Mouse (Mus musculus) right cerebral cortex, adult 18-20 months (tissue): Measurements from ENCODE around the gene Bcl6.
A peak's percentile ranks its signal among the peaks of the same experiment; 100 is the strongest.

Source experiments
- DNase-seq: peaks from one replicate; pipeline ENCODE4 v3.0.0; 2022; ENCODE audit warnings: mixed read lengths

Bcl6 gene

DNA sequence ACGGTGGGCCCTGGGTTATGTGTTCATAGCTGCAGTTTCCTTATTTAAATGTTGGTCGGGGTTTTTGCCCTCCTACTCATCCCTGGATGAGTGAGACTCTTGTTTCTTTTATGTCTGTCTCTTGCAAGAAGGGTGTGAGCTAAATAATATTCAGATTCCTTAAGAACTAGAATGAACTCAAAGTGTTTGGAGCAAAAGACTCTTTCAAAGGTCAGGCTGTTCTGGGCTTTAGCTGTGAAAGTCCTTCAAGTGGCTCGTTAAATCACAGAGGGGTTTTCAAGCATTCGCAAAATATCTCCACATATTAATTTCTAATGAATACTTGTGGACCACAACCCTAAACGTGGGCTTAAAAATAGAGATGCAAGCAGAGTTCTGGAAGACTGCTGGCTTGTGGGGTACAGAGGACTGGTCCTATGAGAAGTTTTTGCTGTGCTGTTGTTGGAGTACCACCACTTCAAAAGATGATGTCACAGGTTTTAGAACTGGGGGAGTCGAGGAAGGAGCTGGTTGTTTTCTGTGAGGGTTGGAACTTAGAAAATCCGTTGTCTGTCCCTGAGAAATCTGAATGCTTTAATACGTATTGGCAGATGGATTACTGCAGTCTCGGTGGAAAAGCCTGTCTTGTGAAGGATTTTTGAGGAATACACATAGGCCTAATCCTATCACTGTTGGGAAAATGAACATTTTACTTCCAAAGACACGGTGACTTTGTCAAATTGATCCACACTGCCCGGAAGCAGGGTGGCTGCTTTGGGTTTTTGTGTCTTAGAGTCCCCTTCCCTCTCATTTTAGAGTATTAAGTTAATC, 1.7 kb upstream of the Bcl6 start:
- DNase-seq: no peak

DNA sequence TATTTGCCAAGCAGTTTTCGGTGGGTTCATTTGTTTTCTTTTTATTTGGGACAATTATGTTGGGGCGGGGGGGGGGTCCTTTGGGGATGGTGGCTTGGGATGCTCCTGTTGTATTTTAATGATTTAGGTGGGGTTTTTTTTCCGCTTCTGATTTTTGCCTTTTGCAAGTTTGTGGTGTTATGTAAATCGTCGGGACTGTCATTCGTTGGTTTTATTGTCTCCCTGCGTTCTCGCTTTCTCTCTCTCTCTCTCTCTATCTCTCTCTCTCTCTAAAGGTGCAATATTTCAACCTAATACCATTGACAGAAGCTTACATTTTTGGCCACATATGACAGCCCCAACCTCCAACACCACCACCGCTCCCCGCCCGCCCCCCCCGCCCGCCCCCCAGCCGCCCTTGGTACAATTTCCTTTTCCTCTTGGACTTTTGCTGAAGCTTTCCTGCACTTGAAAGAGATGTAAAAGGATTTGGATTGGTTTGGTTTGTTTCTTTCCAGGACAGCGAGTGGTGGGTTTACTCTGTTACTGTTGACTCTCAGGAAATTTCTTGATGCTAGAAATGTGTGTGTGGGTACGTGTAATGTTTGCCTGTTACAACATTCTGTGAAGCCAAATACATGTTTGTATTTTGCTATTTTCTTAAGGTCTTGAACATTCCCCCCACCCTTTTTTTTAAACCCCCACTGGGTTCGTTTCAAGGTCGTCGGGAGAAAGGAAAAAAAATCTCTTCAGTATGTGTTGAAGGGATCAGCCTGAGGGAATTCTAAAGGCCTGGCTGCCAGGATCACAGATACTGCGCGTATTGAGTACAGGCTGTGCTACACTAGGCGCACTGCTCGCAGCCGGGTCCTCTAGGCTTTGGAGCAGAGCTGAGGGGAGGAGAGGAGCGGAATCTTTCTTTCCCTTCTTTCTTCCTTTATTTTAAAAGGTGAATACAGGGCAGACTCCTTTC, 833 bp upstream of the Bcl6 start:
- DNase-seq: no peak

DNA sequence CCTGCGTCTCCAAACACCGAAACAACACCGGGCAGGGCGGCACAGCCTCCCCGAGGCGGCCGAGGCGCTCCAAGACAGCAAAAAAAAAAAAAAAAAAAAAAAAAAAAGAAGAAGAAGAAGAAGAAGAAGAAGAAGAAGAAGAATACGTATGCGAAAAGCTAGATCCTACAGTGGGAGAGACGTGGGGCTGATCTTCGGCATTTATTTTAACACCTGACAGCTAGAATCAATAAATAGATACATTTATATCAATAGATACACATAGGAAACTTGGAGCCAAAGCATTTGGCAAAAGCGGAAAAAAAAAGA, 541 bp downstream of the Bcl6 start:
- DNase-seq: no peak

DNA sequence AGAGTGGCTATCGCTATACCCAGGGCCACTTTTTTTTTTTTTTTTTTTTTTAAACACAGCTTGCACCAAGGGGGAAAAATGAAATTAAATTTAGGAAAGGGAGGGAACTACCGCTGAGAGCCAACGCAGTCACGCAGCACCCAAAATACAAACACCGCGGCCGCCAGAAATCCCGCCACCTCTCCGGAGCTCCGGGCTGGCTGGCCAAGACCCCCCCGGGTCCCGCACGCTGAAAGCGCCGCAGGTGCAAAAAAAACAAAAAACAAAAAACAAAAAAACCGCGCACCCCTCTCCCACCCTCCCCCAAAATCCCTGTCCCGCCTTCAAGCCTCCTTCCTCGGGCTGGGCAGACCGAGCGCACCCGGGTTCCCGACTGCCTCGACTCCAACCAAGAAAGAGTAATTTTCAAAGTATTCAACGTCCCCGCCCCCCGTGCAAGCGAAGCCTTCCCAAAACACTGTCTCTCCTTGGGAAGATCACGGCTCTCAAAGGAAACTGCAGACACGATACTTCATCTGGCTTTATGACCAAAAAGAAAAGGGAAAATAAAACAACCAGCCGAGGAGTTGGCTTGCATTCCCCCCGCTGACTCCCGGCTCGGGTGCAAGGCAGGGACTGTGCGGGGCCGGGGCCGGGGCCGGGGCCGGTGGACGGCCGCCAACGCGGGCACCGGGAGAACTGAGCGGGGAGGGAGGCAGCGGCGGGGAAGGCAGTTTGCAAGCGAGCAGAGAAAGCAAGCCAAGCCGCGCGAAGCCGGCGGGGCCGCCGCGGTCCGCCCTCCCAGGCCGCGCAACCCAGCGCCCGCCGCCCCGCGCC, 1.1 kb downstream of the Bcl6 start:
- no peak for DNase-seq

DNA sequence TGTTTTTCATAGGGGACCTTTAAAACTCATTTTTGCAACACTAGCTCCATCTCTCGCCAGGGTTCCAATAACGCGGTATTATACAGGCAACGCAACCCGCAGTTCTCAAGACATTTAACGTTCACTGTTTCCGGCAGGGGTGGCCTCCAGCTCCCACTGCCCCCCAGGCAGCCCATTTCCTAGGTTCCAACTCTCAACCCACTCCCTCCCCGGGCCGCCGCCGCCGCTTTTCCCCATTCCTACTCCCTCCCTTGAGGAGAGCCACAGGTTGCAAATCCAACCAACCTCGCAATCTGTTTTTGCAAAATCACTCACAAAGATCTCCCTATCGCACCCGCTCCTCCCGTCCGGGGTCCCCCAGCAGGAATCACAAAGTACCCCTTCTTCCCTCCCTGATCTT, 1.8 kb downstream of the Bcl6 start:
- no peak for DNase-seq

DNA sequence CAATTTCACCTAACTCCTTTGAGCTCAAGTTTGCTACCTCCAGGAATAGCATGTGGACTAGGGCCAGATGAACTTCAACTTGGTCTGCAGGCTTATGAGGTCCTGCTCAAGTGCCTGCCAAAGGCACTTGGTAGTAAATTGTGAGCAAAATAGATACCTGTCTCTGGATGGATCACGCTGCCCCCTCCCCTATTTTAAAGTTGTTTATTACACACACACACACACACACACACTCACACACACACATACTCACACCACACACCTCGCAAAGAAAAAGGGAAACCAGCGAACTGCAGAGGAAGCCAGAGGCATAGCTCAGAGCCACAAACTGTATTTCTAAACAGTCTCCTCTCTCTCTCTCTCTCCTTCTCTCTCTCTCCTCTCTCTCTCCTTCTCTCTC, 2.5 kb downstream of the Bcl6 start:
- DNase-seq: no peak

DNA sequence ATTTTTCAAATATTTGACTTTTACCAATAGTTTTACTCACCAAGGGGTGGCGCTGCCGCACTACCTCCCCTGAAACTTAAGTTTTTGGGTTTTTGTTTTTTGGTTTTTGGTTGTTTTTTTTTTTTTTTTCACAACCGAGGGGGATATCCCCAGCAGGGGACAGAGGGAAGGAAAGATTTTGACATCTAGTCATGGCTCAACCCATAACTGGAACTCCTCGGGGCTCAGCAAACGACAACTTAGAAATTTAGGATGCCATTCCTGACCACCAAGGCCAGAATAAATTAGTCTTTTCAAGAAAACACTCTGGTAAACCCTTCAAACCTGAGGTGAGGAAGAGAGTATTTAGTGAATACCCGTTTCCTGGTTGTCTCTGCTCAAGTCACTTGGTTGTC, 3.2 kb downstream of the Bcl6 start:
- DNase-seq: no peak

DNA sequence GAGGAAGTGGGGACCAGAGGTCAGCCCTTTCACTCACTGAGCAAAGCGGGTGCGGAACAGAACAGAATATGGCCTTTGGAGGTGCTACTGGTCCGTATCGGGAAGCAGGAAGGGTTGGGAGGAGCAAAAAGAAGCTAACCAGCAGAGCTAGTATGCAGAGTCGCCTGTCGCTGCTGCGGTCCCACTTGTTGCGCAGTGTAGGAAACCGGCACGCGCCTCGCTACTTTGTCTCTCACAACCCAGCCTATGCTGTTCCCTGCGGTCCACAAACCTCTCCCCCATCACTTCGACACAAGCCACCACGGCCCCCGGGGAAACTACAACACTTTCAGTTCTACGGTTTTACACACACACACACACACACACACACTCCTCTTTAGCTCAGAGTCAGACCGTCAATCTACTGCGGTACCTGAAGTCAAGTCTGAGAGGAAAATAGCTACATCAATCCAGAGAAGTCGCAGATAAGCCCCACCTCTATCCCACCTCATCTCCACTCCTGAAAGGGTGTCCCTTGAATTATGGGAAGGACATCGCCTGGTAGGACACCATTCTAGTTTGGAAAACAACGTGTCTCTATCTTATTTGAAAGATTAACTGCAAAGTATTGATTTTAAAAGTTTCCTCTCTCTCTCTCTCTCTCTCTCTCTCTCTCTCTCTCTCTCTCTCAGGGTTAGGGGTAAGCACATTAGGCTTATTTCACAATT, 3.7 kb downstream of the Bcl6 start:
- DNase-seq: no peak

DNA sequence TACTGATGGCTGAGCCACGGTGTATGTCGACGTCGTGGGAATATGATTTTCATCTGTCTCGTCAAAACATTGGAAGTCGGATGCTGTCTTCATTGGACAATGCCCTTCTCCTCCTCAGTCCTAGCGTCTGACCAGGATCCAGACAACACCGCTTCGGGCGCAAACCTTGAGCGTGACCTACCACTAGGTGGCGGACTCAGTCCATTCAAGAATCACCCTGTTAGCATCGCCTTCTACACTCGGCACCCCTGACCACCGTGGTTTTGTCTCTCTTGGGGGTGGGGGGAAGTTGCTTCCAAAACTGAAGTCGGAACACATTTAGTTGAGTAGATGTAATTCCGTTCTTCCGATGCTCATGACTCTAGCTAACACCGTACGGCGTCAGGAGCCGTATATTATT, 4.5 kb downstream of the Bcl6 start:
- peak; percentile 86 for DNase-seq

DNA sequence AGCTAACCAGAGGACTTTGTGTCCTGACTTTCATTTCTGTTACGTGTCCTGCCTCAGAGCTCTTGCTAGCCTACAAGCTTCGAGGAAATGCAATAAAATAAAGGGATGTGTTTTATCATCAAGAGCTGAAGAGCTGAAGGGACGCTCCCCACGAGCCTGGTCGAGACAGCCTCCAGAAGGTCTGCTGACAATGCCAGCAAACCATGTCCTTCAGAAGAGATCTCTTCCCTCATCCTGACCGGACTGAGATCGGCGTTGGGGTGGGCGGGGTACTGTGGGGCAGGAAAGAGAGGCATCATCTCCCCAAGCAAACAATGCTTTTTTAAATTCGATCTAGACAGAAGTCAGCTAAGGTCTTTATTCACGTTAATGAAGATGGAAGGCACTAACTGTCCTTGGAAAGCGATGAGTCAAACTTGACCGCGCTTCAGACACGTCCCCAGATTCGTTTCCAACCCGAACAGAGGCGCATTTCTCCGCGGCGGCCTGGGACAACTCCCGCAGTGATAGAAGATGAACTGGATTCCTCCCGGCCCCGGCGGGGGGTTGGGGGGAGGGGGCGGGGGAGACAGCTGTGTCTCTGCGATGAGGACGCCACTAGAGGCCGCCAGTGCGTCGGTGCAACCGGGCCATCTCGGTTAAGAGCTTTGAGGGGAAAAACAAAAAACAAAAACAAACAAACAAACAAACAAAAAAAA, 5.6 kb downstream of the Bcl6 start:
- DNase-seq: peak; percentile 73

DNA sequence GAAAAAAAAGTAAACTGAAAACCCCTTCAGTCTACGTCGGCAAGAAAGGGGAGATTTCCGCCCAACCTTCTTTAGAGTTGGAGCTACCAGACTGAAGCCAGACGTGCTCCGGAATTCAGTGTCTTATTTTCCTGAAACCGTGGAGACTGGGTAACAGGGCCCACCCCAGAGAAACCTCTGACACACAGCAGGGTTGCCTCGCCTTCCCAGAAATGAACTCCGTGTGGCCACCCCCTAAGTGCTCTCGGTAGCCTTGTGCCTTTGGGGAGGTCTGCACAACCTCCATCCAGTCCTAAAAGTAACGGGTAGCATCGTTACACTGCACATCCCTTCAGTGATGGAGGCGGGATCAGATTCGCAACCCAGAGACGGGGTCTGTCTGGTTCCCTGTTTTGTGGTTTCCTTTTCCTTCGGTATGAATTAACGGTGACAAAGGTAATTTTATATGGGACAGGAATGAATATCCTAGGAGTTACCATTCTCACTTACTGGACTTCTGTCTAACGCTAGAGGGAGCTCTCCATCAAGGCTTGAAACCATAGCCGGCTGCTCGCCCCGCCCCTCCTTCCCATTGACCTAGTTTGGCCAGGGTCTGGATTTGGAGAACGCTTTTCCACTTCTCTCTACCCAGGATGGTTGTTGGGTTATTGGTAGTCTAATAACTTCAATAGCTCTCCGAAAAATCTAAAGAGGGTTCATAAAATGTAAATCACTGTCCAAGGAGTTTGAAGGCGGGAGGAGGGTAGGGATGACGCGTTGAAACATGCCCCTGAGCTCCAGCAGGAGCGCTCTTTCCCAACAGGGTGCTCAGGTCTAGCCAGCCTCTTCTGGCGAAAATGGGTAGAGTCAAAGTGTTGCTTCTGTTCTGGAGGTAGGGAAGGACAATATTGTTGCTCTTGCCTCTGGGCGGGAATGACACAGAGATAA, 6.5 kb downstream of the Bcl6 start:
- DNase-seq: peak; percentile 84

DNA sequence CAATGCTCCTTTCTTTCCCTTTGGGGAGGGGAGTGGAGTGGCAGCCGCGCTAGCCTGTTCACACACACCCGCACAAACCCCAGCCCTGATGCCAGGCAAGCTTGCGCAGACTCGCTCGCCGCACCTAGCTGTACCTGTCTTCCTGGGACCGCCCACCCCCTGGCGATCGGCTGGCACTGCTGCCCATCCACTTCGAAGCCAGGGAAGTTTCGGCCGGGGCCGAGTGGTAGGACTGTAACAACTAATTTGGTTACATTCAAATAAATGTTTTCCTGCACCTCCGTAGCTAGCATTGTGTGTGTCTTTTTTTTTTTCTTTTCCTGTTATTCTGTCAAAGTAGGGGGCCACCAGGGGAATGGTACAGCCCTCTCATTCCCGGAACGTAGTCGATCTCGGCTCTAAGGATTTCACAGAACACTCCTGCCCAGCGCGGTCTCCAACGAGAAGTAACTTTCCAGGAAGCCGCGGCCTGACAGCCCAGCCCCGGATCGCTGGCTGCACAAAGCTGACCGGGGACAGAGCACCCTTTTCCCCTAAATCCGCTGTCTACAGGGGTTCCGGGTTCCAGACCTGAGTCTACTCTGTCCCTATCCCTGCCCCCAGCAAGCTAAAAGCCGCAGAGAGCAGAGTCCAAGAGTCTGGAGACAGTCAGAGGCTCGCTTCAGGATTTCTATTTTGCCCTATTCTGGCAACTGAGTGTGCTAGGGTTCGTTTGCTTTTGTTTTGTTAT, 7.5 kb downstream of the Bcl6 start:
- DNase-seq: no peak

DNA sequence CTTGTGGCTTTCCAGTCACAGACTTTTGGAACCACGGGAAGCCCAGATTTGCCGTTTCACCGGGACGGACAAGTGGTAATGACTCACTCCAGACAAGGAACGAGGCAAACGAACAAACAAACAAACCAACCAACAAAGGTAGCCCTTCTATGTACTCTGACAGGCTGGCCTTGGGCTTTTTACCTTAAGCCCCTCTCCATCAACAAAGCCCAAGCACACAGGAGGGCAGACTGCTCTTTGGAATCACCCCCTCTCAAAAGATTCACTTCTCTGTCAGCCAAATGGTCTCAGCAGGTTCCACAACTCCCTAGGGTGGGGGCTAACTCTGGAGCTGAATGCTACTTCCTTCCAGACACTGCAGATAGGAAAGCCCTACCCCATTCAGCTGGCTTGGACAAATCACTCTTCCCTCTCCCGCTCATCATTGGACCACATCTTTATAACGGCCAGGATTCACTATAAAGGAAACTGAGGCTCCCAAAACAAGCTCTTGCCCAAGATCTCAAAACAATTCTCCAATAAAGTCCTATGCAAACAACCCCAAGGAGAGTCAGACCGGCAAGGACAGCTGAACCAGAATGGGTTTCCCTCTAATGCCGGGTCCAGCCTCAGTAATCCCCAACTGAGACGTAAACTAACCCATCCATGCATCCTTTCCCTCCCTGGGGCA, 8.3 kb downstream of the Bcl6 start:
- DNase-seq: no peak

DNA sequence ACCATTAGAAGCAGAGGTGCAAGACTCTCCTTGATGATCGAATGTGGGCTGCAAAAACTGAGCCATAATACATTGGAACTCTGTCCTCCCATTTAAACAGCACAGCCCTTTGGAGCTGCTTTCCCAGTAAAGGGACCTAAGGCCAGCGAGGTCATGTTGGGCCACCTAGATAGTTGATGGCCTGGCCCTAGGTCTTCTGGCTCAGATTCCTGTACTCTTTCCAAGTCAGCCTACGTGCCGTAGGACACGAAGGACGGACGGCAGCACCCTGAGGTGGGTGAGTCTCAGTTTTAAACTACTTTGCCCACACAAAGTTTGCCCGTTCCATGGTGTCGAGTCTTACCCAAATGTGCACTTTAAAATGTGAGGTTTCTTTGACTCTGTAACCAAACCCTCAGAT, 9.2 kb downstream of the Bcl6 start:
- no peak for DNase-seq

DNA sequence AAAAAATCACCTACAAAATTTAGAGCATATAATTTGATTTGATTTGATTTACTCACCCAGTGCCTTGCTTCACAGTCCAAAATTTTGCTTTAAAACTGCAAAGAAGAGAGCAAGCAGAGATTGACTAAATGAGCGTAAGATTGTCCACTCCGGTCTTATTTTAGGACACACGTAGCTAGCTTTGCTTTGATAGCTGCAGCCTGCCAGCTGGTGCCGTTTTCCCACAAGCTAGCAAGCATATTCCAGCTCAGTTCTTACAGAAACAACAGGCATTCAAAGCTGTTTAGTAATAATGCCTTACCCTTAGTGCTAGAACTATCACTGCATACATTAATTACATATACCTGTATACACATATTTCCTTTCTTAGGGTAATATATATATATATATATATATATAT, 10.2 kb downstream of the Bcl6 start:
- DNase-seq: no peak

DNA sequence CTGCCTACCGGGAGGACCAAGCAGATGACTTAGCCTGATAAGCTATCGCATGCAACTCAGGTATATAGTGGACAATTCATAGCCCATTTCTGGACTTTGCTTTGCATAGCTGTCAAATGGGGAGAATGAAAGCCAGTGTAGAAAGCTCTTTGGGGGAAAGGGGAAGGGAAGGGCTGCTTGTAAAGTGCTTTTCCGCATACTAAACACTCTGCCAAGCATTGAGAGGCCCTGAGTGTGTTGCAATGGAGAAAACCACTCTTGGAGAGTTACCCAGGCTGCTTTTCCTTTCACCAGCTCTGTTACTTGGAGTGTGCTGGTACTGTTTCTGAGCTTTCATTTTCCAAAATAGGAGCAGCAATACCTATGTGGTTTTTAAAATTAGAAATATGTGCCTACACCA, 10.9 kb downstream of the Bcl6 start:
- DNase-seq: no peak

DNA sequence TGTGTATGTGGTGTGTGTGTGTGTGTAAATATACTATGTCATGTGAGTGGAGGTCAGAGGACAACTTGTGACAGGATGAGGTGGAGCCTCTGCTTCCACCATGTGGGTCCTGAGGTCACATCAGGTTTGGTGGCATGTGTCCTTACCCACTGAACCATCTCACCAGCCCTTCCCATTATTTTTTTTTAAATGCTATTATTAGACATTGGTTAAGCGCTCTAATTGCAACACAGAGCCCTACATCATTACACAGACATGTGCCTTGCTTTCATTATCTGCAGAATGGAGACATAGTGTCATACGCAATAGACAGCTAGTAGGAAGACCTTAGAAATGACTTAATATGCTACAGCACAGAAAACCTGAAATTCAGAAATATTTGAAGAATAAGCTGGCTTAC, 12.5 kb downstream of the Bcl6 start:
- no peak for DNase-seq

DNA sequence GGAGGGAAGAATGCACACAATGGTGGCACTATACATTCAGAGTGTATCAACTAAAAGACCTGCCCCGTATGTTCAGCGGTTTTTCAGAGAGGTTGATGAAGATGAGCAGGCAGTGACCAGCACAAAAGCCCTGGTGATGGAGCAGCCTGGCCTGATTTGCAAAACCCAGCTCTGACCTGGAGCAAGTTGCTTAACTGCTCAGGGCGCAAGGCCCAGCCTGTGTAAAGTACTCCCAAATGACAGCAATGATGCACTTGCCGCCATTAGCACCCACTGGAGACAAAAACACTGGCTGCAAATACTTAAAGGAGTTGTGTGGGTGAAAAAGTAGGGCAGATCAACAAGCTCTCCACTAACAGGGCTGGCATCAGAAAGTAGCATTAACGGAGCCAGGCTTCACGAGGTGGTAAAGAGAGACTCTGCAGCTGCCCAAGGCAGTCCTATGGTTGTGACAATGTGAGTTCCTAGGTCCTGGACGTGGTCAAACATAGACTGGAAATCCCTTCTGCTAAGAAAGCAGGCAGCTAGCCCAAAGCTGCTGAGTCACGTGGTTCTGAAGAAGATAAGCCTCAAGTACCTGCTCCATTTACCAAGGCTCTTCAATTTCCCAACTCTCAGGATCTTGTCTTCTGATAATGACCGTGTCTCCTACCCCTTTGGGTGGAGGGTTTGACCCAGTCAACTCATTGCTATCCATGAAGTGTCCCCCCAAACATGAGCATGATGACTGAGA, 14.9 kb downstream of the Bcl6 start:
- DNase-seq: no peak

DNA sequence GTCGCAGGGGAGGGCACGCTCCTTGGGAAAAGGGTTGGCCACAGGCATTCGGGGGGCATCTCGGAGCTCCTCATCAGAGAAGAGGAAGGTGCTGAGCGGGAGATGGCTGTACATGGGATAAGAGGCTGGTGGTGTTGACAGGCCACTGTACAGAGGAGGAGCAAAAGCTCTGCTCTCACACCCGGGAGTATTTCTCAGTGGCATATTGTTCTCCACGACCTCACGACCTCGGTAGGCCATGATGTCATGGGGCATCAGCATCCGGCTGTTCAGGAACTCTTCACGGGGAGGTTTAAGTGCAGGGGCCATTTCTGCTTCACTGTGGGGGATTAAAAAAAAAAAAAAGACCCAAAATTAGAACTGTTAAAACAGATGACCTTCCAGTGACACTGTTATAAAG, 15.8 kb downstream of the Bcl6 start:
- no peak for DNase-seq
